Mouse (Mus musculus): ENCODE data around the gene Sirt1. TPM values are rescaled to one million over a fixed set of nuclear protein-coding genes. Genes with fewer than 3 reads are reported as not detected.

The Sirt1 gene
- total RNA-seq, 2 experiments from 2014 or later = 14.6 to 17.8 TPM

- peak; percentile 64 to 71 for DNase-seq (ENCODE audit: low spot score in 2 of 2)
These were observed 43.3 kb downstream of the Sirt1 start for GRCm38 (mm10) chr10:63337951-63338836.

- DNase-seq (ENCODE audit: low spot score in 2 of 2) = no peak
These were observed 44.2 kb downstream of the Sirt1 start for GRCm38 (mm10) chr10:63337326-63337725.

- no peak for DNase-seq (ENCODE audit: low spot score in 2 of 2)
These were observed 44.6 kb downstream of the Sirt1 start for GRCm38 (mm10) chr10:63336901-63337300.

GRCm38 (mm10) chr10:63327091-63327490 lies 54.4 kb downstream of the Sirt1 start:
- DNase-seq (ENCODE audit: low spot score in 2 of 2) = no peak

GRCm38 (mm10) chr10:63313726-63314125 lies 67.8 kb downstream of the Sirt1 start:
- DNase-seq (ENCODE audit: low spot score in 2 of 2) = no peak

- peak; percentile 79 to 83 for DNase-seq (ENCODE audit: low spot score in 2 of 2)
These were observed 72.7 kb downstream of the Sirt1 start for GRCm38 (mm10) chr10:63308582-63309366.

- DNase-seq (ENCODE audit: low spot score in 2 of 2) = no peak
These were observed 79.1 kb downstream of the Sirt1 start for GRCm38 (mm10) chr10:63302356-63302755.

- no peak for DNase-seq (ENCODE audit: low spot score in 2 of 2)
These were observed 98.7 kb downstream of the Sirt1 start for GRCm38 (mm10) chr10:63282846-63283245.

GRCm38 (mm10) chr10:63282417-63282816 lies 99.1 kb downstream of the Sirt1 start:
- no peak for DNase-seq (ENCODE audit: low spot score in 2 of 2)

GRCm38 (mm10) chr10:63279851-63280250 lies 101.7 kb downstream of the Sirt1 start:
- DNase-seq (ENCODE audit: low spot score in 2 of 2) = peak in 1 of 2 experiments; percentile 35

GRCm38 (mm10) chr10:63277010-63277409 lies 104.5 kb downstream of the Sirt1 start:
- DNase-seq (ENCODE audit: low spot score in 2 of 2) = no peak

- no peak for DNase-seq (ENCODE audit: low spot score in 2 of 2)
These were observed 108.6 kb downstream of the Sirt1 start for GRCm38 (mm10) chr10:63272868-63273267.

GRCm38 (mm10) chr10:63272401-63272800 lies 109.1 kb downstream of the Sirt1 start:
- DNase-seq (ENCODE audit: low spot score in 2 of 2) = no peak

Other genes with a start within 250 kb of the Sirt1 start
- gene Mypn, start 177.8 kb downstream of the Sirt1 start, total RNA-seq (2021) = under 1 TPM; 0.64 to 0.76 TPM
- 100 to 1,000 TPM; 132 to 179 TPM for gene Herc4, start 137.9 kb downstream of the Sirt1 start, total RNA-seq (2021)
- gene Dnajc12, start 739 bp upstream of the Sirt1 start, total RNA-seq (2021) = 10 to 100 TPM; 16.1 to 22.2 TPM
- not detected for gene Gm7075, start 40.1 kb upstream of the Sirt1 start, total RNA-seq (2021)
- gene Ctnna3, start 48.4 kb upstream of the Sirt1 start, total RNA-seq (2021) = under 1 TPM; 0.40 to 0.48 TPM

Data from adrenal gland, adult 18-20 months (tissue).